Mouse (Mus musculus) liver, postnatal 0 days (tissue): ENCODE results near the gene Fndc8.

Experiments used
- CTCF ChIP-seq: sonication (generic); IDR thresholded peaks from 2 replicates; pipeline ENCODE4 v1.5.1; 2016; ENCODE audit warnings: antibody characterized with exemption, low read depth
- EP300 ChIP-seq: IDR thresholded peaks from 2 replicates; pipeline ENCODE4 v1.6.1; 2016; ENCODE audit warnings: antibody characterized with exemption, low read depth, mild to moderate bottlenecking

GRCm38 (mm10) chr11:82933186-82933585 lies 41.3 kb downstream of the Fndc8 start:
- TF ChIP-seq CTCF = no peak
- no peak for TF ChIP-seq EP300
